Mouse (Mus musculus) ES-E14 (cell line): ENCODE measurements around the gene Abca4. TPM values are rescaled to one million over a fixed set of nuclear protein-coding genes. Genes with fewer than 3 reads are reported as not detected.

Experiments used
- DNase-seq: peaks from one replicate; pipeline ENCODE4 v3.0.0-alpha.2; 2013; ENCODE audit warnings: low read depth, low spot score
- H3K27ac ChIP-seq: 2 replicates; pipeline ENCODE4 v1.5.1; 2012; ENCODE audit warnings: low read depth, mild to moderate bottlenecking, low read length, moderate library complexity, mixed read lengths; ENCODE audit not compliant: poor library complexity, insufficient read depth, severe bottlenecking
- H3K36me3 ChIP-seq: 2 replicates; pipeline ENCODE4 v1.6.1; 2012; ENCODE audit warnings: mild to moderate bottlenecking, low read length, moderate library complexity, mixed read lengths; ENCODE audit not compliant: control insufficient read depth, poor library complexity, insufficient read depth, severe bottlenecking
- H3K4me1 ChIP-seq, 2 experiments: fragments of 150-350 bp in 1 of 2; sonication (generic) in 1 of 2; 2 replicates each; pipeline ENCODE4 v1.6.1; 2012; ENCODE audit warnings: low read length in 2 of 2, mild to moderate bottlenecking in 1 of 2, mixed read lengths in 1 of 2; ENCODE audit not compliant: control insufficient read depth in 2 of 2, insufficient read depth in 2 of 2, poor library complexity in 1 of 2
- H3K4me3 ChIP-seq, 2 experiments: fragments of 150-350 bp in 1 of 2; sonication (generic) in 1 of 2; 2 replicates each; pipeline ENCODE4 v1.5.1; 2012; ENCODE audit warnings: low read length in 2 of 2, low read depth in 1 of 2, mild to moderate bottlenecking in 1 of 2, mixed read lengths in 1 of 2; ENCODE audit not compliant: insufficient read depth in 1 of 2, poor library complexity in 1 of 2, severe bottlenecking in 1 of 2
- H3K9ac ChIP-seq: 2 replicates; pipeline ENCODE4 v1.6.1; 2012; ENCODE audit warnings: low read depth, mild to moderate bottlenecking, low read length, mixed read lengths; ENCODE audit not compliant: poor library complexity, insufficient read depth, severe bottlenecking
- H3K9me3 ChIP-seq: fragments of 150-350 bp; sonication (generic); 2 replicates; pipeline ENCODE4 v1.6.1; 2012; ENCODE audit warnings: low read depth, mild to moderate bottlenecking, low read length; ENCODE audit not compliant: control insufficient read depth, insufficient read depth
- CHD2 ChIP-seq: IDR thresholded peaks from 2 replicates; pipeline ENCODE4 v1.6.1; 2014; ENCODE audit warnings: mild to moderate bottlenecking, low read depth, low read length, inconsistent platforms
- HCFC1 ChIP-seq: IDR thresholded peaks from 2 replicates; pipeline ENCODE4 v1.6.1; 2012; ENCODE audit warnings: low read length, inconsistent platforms, borderline replicate concordance; ENCODE audit not compliant: insufficient read depth
- MAFK ChIP-seq: IDR thresholded peaks from 2 replicates; pipeline ENCODE4 v1.6.1; 2014; ENCODE audit warnings: mild to moderate bottlenecking, low read depth, low read length, inconsistent platforms; ENCODE audit not compliant: insufficient read depth
- ZC3H11A ChIP-seq: IDR thresholded peaks from 2 replicates; pipeline ENCODE4 v1.6.1; 2012; ENCODE audit warnings: low read depth, mild to moderate bottlenecking, inconsistent platforms, low read length, borderline replicate concordance
- ZNF384 ChIP-seq: IDR thresholded peaks from 2 replicates; pipeline ENCODE4 v1.6.1; 2012; ENCODE audit warnings: low read depth, low read length, inconsistent platforms
- in situ Hi-C, 2 experiments: fragments of 600-800 bp; cut with MboI; formaldehyde crosslinking; loops; one replicate each; pipeline ENCODE4 v1.15.1; 2025; ENCODE audit warnings: low sequenced_read_pairs in 2 of 2, inconsistent platforms in 1 of 2; ENCODE audit not compliant: unreplicated experiment in 2 of 2
- total RNA-seq: library from RNA; depleted of rRNA; stranded (reverse); fragments of 300-350 nt; gene quantifications from 2 replicates; pipeline ENCODE4 v1.2.3, GENCODE M21; 2012

Abca4 gene
- total RNA-seq, 1 experiment = 2.3 TPM

GRCm38 (mm10) chr3:122203675-122204329 is 159.6 kb downstream of the Abca4 start:
- in situ Hi-C loops = no loop called here
- no peaks in the 10 kb centered on the region for H3K36me3 ChIP-seq
- DNase-seq = no peak
- H3K9me3 ChIP-seq = no peaks in the 10 kb centered on the region
- peaks cover 4 to 6% of the 10 kb centered on the region in 2 experiments; a peak in 3 of 4 replicates for H3K4me1 ChIP-seq
- no peak for TF ChIP-seq ZNF384
- TF ChIP-seq HCFC1 = no peak
- no peak for TF ChIP-seq ZC3H11A
- TF ChIP-seq MAFK = no peak
- no peak for TF ChIP-seq CHD2
- H3K4me3 ChIP-seq = no peak overlapping the region
- no peak overlapping the region for H3K27ac ChIP-seq
- H3K9ac ChIP-seq = no peak overlapping the region

- no peak for DNase-seq
- Histone ChIP-seq H3K4me3 (no peak overlapping the region), H3K4me1 (peaks cover 4 to 6% of the 10 kb centered on the region in 2 experiments; a peak in 3 of 4 replicates), H3K9ac (no peak overlapping the region), H3K9me3 (no peaks in the 10 kb centered on the region), H3K36me3 (no peaks in the 10 kb centered on the region), H3K27ac (no peak overlapping the region)
- TF ChIP-seq CHD2 = no peak
- no peak for TF ChIP-seq ZNF384
- no peak for TF ChIP-seq HCFC1
- no peak for TF ChIP-seq MAFK
- TF ChIP-seq ZC3H11A = no peak
- in situ Hi-C loops = no loop called here
Measured at GRCm38 (mm10) chr3:122205753-122206152, 161.5 kb downstream of the Abca4 start.

GRCm38 (mm10) chr3:122206279-122207070 is 162.2 kb downstream of the Abca4 start:
- TF ChIP-seq HCFC1 = no peak
- TF ChIP-seq MAFK = no peak
- TF ChIP-seq CHD2 = no peak
- TF ChIP-seq ZC3H11A = no peak
- no peak for DNase-seq
- H3K9ac ChIP-seq = no peak overlapping the region
- H3K36me3 ChIP-seq = no peaks in the 10 kb centered on the region
- H3K9me3 ChIP-seq = no peaks in the 10 kb centered on the region
- H3K4me1 ChIP-seq = peaks cover 5 to 6% of the 10 kb centered on the region in 2 experiments
- in situ Hi-C loops = no loop called here
- no peak overlapping the region for H3K4me3 ChIP-seq
- H3K27ac ChIP-seq = no peak overlapping the region

- DNase-seq = no peak
- Histone ChIP-seq H3K9ac (no peak overlapping the region), H3K4me3 (no peak overlapping the region), H3K9me3 (no peaks in the 10 kb centered on the region), H3K27ac (no peak overlapping the region), H3K36me3 (no peaks in the 10 kb centered on the region), H3K4me1 (peaks cover 0 to 4% of the 10 kb centered on the region in 2 experiments; a peak in 2 of 4 replicates)
- in situ Hi-C loops = no loop called here
- TF ChIP-seq HCFC1 (no peak), CHD2 (no peak), ZNF384 (no peak), MAFK (no peak), ZC3H11A (no peak)
Measured at GRCm38 (mm10) chr3:122207766-122208165, 163.5 kb downstream of the Abca4 start.
